Mouse (Mus musculus): ENCODE data around the gene 2810021J22Rik. TPM values are rescaled to one million over a fixed set of nuclear protein-coding genes. Genes with fewer than 3 reads are reported as not detected.
"Not testable (repeated sequence)": the region's sequence is repeated elsewhere in the genome, so short reads cannot be mapped to it uniquely, and the experiment has no call there.

2810021J22Rik gene
- 11.5 and 11.6 TPM in 2 replicates for polyA plus RNA-seq (2015; fragmentation: Nextera tagmentation; extraction: Ambion mirVana)

DNA sequence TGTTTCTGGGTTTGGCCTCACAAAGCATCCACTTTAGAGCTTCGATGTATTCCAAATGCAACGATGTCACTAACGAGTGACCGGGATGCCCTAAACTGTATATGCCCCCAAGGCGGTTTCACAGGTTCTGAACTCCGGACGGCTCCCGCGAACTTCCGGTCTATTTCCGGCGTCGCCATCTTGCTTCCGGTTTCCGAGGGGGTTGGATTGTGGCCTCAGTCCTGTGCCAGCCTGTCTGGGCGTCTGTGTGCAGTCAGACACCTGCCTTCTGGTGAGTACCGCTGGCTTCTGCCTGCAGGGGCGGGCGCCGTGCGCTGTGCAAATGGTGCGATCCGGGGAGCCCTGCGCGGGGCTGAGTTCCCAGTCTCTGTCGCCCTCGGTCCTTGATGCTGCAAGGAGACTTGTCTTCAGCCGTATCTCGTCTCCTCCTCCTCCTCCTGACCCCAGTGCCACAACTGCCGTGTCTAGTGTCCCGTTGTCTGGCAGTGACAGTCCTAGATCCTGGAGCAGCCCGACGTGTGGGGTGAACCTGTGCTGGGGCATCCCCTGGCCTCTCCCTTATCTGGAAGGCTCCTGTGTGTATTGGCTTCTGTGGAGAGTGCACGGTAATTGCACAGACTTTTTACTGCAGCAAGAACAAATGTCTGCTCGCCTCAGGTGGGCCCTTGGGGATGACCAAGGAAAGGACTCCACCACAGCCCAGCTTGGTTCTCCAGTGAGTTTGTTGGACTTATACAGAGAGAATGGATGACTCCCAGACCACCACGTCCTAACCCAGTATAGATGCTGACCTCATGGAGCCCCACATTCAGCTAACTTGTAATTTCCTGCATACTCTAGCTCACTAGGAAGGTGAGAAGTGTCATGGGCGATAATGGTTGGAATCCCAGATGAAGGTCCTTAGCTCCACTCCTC is at the start of gene 2810021J22Rik:
TSS of gene 2810021J22Rik (plus strand) at position 178 of the 915 bp plus-strand sequence.
- ATAC-seq (replicated peaks): peak; percentile 95
- Histone ChIP-seq H3K9me3 (no peaks in the 10 kb centered on the region), H3K4me1 (peaks cover 12% of the 10 kb centered on the region), H3K9ac (replicated peaks) (peak within 1 kb of the TSS; percentile 82), H3K27ac (replicated peaks) (peak within 1 kb of the TSS; percentile 89), H3K27me3 (no peaks in the 10 kb centered on the region), H3K4me2 (replicated peaks) (peak within 1 kb of the TSS; percentile 66), H3K36me3 (peaks cover 11% of the 10 kb centered on the region; the same call in 1 of the 2 replicates), H3K4me3 (peak within 1 kb of the TSS; percentile 84)
- 4% methylated on average over 37 of the region's 37 CpGs for WGBS

DNA sequence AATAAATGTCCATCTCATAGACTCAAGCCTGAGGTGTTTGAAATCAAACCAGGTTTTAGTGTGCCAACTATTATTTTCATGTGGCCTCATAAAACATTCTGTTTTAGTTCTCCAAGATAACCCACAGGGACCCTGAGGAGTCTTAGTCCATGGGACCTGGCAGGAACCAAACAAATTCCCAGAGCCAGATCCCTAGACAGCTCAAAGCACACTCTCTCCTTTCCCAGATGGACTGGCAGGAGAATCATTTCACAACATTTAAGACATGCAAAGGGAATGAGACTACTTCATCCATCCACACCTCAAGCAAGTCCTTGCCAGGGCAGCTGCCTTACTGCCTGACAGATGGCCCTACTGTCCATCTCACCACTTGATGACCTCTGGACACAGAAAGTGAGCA is 38.1 kb upstream of the 2810021J22Rik start, which contains the start of gene Olfr312:
TSS of gene Olfr312 (plus strand) at position 301 of the 400 bp plus-strand sequence.
- not testable (repeated sequence) for H3K27ac ChIP-seq (replicated peaks); H3K27me3 ChIP-seq; H3K4me1 ChIP-seq; H3K36me3 ChIP-seq; H3K4me3 ChIP-seq; H3K9ac ChIP-seq (replicated peaks); ATAC-seq (replicated peaks); H3K4me2 ChIP-seq (replicated peaks); H3K9me3 ChIP-seq

DNA sequence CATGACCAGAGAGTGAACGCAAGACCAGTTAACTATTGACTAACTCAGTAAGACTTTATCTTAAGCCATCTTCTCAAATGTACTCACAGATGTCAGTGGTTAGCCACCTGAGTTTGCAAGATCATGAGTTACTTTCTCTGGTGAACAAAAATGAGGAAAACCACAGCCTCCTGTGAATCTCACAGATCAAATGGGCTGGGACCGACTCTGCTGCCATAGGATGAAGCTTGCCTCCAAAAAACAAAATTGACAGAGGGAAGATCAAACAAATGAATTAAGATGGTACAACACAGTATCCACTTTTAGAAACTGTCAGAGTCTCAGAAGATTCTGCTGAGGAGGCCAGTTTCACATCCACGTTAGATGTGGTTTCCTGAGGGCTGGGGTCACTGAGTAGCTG is 37.3 kb upstream of the 2810021J22Rik start:
- Histone ChIP-seq H3K9ac (replicated peaks) (no peak overlapping the region), H3K27me3 (no peaks in the 10 kb centered on the region), H3K27ac (replicated peaks) (no peak overlapping the region), H3K36me3 (no peaks in the 10 kb centered on the region), H3K4me3 (no peak overlapping the region), H3K4me1 (no peaks in the 10 kb centered on the region), H3K9me3 (no peaks in the 10 kb centered on the region), H3K4me2 (replicated peaks) (no peak overlapping the region)
- WGBS: 82% methylated on average over 3 of the region's 3 CpGs
- no peak for ATAC-seq (replicated peaks)

DNA sequence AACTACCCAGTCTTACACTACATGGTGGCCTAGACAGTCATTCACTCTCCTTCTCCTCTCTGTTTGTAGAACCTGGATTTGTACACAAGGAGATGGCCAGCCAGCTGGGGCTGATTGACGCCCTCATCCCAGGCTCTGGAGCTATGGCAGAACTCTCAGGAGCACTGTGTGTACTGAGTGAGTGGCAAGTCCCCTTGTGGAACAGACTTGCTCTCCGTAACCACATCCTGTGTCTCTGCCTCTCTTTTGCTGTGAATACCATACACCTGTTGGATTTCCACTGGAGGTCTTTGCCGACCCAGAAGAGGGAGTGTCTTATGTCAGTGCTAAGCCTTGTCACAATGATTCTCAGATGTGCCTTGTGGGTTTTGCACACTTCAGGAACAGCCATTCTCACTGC is 34.5 kb upstream of the 2810021J22Rik start:
- H3K9ac ChIP-seq (replicated peaks); ATAC-seq (replicated peaks); H3K4me3 ChIP-seq; H3K36me3 ChIP-seq; H3K27me3 ChIP-seq; H3K4me2 ChIP-seq (replicated peaks); H3K4me1 ChIP-seq; H3K9me3 ChIP-seq; H3K27ac ChIP-seq (replicated peaks): not testable (repeated sequence)
- WGBS: 82% methylated on average over 3 of the region's 3 CpGs

DNA sequence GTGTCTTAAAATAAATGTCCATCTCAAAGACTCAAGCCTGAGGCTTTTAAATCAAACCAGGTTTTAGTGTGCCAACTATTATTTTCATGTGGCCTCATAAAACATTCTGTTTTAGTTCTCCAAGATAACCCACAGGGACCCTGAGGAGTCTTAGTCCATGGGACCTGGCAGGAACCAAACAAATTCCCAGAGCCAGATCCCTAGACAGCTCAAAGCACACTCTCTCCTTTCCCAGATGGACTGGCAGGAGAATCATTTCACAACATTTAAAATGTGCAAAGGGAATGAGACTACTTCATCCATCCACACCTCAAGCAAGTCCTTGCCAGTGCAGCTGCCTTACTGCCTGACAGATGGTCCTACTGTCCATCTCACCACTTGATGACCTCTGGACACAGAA is 28.1 kb upstream of the 2810021J22Rik start, which contains the start of gene Olfr311:
TSS of gene Olfr311 (plus strand) at position 301 of the 400 bp plus-strand sequence.
- not testable (repeated sequence) for H3K27ac ChIP-seq (replicated peaks); H3K27me3 ChIP-seq; H3K4me1 ChIP-seq; H3K9ac ChIP-seq (replicated peaks); H3K9me3 ChIP-seq; H3K4me2 ChIP-seq (replicated peaks); H3K36me3 ChIP-seq; H3K4me3 ChIP-seq; ATAC-seq (replicated peaks)

DNA sequence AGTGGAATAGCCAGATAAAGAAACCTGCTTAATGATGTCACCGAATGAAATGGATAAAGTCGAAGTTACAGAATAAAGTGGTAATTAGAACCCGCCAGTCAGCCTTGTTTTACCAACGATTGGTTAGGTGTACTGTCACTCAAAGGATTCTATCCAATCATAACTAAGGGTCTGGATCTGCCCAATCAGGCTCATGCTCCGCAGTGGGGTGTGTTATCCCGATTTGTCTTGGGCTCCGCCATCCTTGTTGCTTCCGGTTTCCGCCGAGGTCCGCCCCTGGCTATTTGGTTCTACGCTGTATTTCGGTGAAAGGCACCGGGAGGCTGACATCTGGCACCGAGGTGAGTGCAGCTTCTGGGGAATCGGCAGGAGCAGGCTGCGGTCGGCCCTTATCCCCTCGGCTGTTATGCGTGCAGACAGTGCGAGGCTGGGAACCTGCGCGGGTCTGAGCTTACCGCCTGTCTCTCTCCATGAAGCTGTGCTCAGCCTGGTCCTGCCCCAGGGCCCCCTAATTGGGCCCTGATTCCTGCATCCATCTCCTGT is 20.0 kb upstream of the 2810021J22Rik start, which contains the start of gene Gm12258:
TSS of gene Gm12258 (plus strand) at position 240 of the 543 bp plus-strand sequence.
- WGBS: under 1% methylated on average over 24 of the region's 24 CpGs
- peaks cover 13% of the 10 kb centered on the region for H3K4me1 ChIP-seq
- peak within 1 kb of the TSS; percentile 89 for H3K9ac ChIP-seq (replicated peaks)
- ATAC-seq (replicated peaks): peak; percentile 100
- H3K4me2 ChIP-seq (replicated peaks): peak within 1 kb of the TSS; percentile 62
- no peaks in the 10 kb centered on the region for H3K27me3 ChIP-seq
- peaks cover 27% of the 10 kb centered on the region for H3K36me3 ChIP-seq
- no peaks in the 10 kb centered on the region for H3K9me3 ChIP-seq
- peak within 1 kb of the TSS; percentile 81 for H3K4me3 ChIP-seq
- peak within 1 kb of the TSS; percentile 81 for H3K27ac ChIP-seq (replicated peaks)

DNA sequence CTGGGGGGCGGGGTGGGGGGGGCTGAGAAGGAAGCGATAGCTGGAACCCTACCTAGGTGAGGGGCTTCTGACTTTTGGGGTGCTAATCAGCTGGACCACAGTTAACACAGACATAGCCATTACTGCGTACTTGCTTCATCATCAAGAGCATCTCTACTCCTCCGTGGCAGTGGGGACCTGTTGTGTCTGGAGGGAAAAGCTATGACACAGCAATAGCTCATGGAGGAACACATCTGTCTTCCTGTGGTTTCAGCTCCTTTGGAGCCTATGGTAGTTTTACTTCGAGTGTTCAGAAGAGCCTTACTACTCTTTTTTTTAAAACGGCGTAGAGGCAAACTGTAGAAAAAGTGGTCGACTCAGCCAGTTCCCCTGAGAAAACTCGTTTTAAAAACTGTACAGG is 19.4 kb upstream of the 2810021J22Rik start:
- Histone ChIP-seq H3K9me3 (no peaks in the 10 kb centered on the region), H3K4me1 (peaks cover 13% of the 10 kb centered on the region), H3K36me3 (peaks cover 33% of the 10 kb centered on the region), H3K4me3 (peak overlapping the region; percentile 81), H3K27me3 (no peaks in the 10 kb centered on the region), H3K4me2 (replicated peaks) (peak overlapping the region; percentile 62), H3K9ac (replicated peaks) (peak overlapping the region; percentile 89), H3K27ac (replicated peaks) (no peak overlapping the region)
- WGBS: 50% methylated on average over 9 of the region's 9 CpGs
- ATAC-seq (replicated peaks): peak; percentile 12; the same call in 1 of the 2 replicates

DNA sequence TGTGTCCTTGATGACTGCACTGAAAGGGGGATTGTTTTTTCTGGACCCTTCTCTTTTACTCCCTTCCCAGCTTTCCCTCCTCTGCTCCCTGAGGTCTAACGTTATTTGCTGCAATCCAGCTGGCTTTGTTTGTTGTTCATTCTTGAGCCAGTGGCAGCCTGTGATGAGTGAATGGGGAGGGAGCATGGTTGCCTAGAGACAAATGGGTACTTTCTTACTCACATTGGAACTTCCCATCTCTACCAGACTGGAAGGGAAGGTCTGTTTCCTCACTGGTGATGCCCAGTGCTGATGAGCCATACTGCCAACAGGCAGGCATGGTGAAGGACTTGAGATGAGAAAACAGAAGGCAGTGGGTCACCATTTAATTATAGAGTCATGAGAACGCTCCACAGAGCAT is 17.3 kb upstream of the 2810021J22Rik start:
- no peak overlapping the region for H3K27ac ChIP-seq (replicated peaks)
- no peak overlapping the region for H3K9ac ChIP-seq (replicated peaks)
- H3K27me3 ChIP-seq: no peaks in the 10 kb centered on the region
- H3K36me3 ChIP-seq: peaks cover 53% of the 10 kb centered on the region
- H3K9me3 ChIP-seq: no peaks in the 10 kb centered on the region
- ATAC-seq (replicated peaks): no peak
- H3K4me3 ChIP-seq: no peak overlapping the region
- 65% methylated on average over 2 of the region's 2 CpGs for WGBS
- no peak overlapping the region for H3K4me2 ChIP-seq (replicated peaks)
- peaks cover 13% of the 10 kb centered on the region for H3K4me1 ChIP-seq

DNA sequence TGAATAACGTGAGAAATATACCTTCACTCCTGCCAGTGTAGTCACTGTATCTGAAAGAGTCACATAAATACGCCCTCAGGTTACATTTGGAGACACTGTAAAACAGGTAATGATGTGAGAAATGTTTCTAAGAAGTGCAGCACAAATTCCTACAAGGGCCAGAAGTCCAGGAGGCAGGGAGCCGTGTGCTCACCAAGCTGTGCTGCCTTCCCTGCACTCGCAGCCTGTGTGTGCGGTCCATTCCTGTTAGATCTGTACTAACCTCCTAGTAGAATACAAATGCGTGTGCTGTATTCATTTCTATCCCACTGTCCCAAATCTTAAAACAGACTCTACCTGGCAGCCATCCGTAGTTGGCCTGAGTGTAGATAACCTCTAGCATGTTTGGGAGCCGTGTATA is 6.3 kb upstream of the 2810021J22Rik start:
- Histone ChIP-seq H3K27me3 (no peaks in the 10 kb centered on the region), H3K4me3 (no peak overlapping the region), H3K4me2 (replicated peaks) (no peak overlapping the region), H3K9me3 (peaks cover 3% of the 10 kb centered on the region; the same call in 1 of the 2 replicates), H3K9ac (replicated peaks) (no peak overlapping the region), H3K4me1 (no peaks in the 10 kb centered on the region), H3K36me3 (peaks cover 53% of the 10 kb centered on the region), H3K27ac (replicated peaks) (no peak overlapping the region)
- 97% methylated on average over 8 of the region's 8 CpGs for WGBS
- ATAC-seq (replicated peaks): no peak

DNA sequence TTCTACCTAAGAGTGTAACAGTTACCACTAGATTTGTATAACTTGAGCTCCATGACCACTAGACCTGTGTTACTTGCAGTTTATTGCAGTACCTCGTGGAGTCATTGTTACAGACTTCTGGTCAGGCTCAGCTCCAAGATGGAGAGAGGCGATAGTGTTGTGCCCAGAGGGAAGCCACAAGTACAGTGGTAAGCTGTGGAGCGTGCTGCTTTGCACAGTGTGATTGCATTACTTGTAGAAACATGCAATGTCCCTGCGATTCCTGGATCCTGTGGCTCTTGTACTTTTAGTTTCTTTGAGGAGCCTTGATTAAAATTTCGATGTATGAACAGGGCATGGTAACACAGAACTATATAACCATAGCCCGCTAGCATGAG is 926 bp downstream of the 2810021J22Rik start:
- H3K4me2 ChIP-seq (replicated peaks): peak overlapping the region; percentile 66
- no peak for ATAC-seq (replicated peaks)
- peaks cover 11% of the 10 kb centered on the region; the same call in 1 of the 2 replicates for H3K36me3 ChIP-seq
- H3K4me1 ChIP-seq: peaks cover 12% of the 10 kb centered on the region
- WGBS: 81% methylated on average over 6 of the region's 6 CpGs
- H3K9ac ChIP-seq (replicated peaks): no peak overlapping the region
- no peaks in the 10 kb centered on the region for H3K27me3 ChIP-seq
- no peaks in the 10 kb centered on the region for H3K9me3 ChIP-seq
- no peak overlapping the region for H3K27ac ChIP-seq (replicated peaks)
- H3K4me3 ChIP-seq: peak overlapping the region; percentile 84

DNA sequence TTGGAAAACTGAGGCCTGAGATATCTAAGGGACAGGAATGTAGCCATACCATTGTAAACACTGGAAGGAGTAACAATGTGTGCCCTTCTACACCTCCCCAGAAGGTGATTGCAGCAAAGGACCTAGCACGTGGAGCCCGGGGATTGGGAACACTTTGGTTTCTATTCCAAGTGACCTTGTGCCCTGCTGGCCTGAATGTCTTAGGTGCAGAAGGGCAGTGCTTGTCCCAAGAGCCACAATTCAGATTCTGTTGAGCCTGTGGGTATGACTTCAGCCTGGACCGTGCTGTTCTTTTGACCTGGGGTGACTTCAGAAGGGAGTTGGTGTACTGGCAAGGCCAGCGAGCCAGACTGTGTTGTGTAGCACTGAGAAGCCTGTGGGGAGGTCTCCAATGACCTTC is 3.9 kb downstream of the 2810021J22Rik start:
- Histone ChIP-seq H3K9me3 (no peaks in the 10 kb centered on the region), H3K4me2 (replicated peaks) (no peak overlapping the region), H3K27me3 (no peaks in the 10 kb centered on the region), H3K4me1 (peaks cover 12% of the 10 kb centered on the region), H3K36me3 (peaks cover 14% of the 10 kb centered on the region; the same call in 1 of the 2 replicates), H3K4me3 (no peak overlapping the region), H3K9ac (replicated peaks) (no peak overlapping the region), H3K27ac (replicated peaks) (no peak overlapping the region)
- 91% methylated on average over 4 of the region's 4 CpGs for WGBS
- ATAC-seq (replicated peaks): no peak

DNA sequence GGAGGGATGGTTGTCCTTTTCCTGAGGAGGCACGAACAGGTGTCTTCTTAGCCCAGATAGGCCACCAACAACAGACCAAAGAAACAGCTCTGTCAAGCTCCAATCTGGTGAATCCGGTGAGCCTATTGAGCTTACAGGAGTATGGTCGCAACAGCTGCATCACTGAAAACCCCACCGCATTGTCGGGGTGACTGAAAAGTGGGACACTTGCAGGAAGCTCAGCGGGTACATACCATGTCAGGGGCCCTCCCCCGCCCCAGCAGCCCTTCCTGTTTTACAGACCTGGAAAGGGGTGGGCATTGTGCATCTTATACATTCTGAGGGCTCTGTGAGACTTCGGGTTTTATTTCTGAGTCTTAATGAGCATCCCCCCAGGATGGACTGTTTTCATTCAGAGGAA is 16.7 kb downstream of the 2810021J22Rik start:
- no peak overlapping the region for H3K27ac ChIP-seq (replicated peaks)
- no peak overlapping the region for H3K4me3 ChIP-seq
- no peaks in the 10 kb centered on the region for H3K4me1 ChIP-seq
- H3K9ac ChIP-seq (replicated peaks): no peak overlapping the region
- ATAC-seq (replicated peaks): no peak
- H3K4me2 ChIP-seq (replicated peaks): no peak overlapping the region
- 89% methylated on average over 8 of the region's 8 CpGs for WGBS
- no peaks in the 10 kb centered on the region for H3K9me3 ChIP-seq
- peaks cover 46% of the 10 kb centered on the region for H3K36me3 ChIP-seq
- H3K27me3 ChIP-seq: no peaks in the 10 kb centered on the region
